Mouse (Mus musculus) ovary, postnatal 10 days (tissue): ENCODE data around the gene Tspan11.

ENCODE experiments used
- DNase-seq: peaks from one replicate; pipeline ENCODE4 v3.0.0; 2022; ENCODE audit warnings: low spot score

The Tspan11 gene

DNA sequence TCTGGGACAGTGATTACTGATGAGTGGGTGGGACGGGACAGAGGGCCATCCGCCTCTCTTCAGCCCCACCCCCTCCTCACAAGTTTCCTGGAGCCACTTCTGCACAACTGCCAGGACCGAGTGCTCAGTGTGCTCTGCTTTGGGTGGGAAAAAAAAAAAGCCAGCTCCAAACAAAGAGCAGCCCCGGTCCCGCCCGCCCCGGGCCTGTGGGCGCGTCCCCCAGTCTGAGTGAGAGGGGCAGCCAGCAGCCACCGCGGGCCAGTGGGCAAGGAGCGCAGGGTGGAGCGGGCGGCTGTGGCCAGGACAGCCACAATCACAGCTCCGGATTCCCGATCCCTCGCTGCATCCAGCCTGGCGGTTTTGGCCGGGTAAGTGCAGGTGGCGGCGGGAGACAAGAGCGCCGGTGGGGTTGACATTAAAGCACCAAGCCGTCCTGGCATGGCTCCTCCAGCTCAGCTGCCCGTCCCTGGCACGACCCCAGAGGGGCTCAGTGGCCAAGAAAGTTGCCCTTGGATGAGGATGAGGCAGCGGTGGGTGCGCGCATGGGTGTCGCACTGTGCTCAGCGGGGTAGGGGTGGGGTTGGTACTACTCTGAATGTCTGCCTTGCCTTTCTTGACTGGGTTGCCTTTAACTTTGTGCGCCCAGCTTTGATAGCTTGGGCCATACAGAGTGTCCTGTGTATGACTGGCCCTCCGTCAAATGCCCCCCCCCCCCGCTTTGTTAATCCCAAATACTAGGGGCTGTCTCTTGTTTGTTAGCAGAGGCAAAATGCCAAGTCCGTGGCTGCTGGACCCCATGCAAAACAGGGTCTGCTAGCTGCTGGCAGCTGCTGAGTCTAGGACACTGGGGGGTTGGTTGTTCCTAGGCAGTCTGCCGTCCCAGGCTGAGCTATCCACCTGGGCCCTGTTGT lies at the start of gene Tspan11:
Gene Tspan11 (plus strand): TSS at position 79 of the 911 bp plus-strand sequence.
- no peak for DNase-seq

DNA sequence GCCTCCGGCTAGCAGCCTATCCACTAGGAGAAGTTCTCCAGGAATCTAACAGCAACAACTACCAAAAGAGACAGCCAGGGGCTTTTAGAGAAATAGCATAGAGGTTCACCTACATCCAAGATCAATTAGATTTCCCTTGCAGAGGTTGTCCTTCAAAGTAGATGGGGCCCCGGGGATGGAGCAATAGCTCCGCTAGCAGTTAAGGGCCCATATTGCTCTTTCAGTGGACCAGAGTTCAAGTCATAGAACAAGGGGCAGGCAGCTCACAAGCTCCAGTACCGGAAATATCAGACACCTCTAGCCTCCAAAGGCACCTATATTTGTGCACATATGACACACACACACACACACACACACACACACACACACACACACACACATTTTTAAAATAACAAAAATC lies 49.5 kb upstream of the Tspan11 start:
- DNase-seq: no peak

DNA sequence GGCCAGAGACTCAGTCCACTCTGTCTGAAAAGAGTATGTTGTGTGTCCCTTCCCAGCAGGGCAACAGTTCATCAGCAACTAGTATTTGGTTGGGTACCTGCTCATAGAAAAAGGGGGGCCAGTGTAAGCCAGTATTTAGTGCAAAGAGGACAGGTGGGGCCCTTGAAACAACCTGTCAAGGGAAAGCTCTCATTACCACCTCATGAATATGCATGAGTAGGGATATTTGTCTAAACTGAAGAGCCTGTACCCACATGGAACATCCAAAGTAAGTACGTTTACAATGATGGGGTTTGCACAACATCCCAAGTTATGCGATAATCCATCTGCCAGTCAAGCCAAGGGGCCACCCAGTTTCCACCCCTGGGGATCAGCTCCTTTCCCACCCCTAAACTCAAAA lies 47.9 kb upstream of the Tspan11 start:
- no peak for DNase-seq

DNA sequence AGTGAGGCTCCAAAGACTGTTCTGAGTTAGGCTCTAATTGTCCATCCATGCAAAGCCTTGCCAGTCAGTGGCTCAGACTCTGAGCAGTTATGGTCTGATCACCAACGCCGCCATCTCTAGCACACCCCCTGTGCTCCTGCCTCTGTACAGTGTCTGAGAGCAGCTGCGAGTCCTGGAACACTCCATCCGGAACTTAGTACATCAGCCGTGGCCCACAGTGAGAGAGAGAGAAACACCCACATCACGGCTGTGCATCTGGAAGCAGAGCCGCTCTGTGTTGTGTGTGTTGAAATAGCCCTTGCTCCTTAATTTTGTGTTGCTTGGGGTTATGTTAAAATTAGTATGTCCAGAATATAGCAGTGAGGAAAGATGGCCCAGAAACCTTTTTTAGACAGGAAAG lies 47.2 kb upstream of the Tspan11 start:
- no peak for DNase-seq

DNA sequence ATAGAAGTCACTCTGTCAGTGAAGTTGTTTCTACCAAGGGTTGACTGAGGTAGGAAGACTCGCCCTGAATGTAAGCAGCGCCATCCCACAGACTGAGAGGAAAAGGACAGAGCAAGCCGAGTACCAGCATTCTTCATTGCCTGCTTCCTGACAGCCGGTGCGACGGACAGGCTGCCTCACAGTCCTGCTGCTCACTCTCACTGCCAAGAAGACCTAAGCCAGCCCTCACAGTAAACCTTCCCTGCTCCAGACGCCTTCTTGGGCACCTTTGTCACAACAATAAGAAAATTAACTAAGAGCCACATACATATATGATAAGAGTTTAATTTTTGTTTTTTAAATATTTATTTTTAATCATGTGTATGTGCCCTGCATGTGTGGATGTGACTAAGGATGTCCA lies 46.1 kb upstream of the Tspan11 start:
- no peak for DNase-seq

DNA sequence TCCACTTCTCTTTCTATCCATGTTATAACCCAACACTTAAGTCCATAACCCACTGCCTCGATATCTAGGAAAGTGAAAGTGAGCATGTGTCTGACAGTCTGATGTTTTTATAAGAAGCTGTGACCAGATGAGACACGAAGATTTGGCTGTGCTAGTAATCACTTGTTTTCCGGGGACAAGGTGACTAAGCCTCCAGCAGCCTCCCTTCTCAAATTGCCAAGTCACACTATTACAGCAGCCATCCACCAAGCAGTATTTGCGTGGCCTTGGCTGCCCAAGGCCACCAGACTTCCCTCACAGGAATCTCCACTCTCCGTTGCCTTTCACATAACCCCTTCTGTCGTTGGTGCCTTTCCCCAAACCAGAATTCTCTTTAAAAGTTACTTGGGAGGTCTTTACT lies 40.9 kb upstream of the Tspan11 start:
- DNase-seq: no peak

DNA sequence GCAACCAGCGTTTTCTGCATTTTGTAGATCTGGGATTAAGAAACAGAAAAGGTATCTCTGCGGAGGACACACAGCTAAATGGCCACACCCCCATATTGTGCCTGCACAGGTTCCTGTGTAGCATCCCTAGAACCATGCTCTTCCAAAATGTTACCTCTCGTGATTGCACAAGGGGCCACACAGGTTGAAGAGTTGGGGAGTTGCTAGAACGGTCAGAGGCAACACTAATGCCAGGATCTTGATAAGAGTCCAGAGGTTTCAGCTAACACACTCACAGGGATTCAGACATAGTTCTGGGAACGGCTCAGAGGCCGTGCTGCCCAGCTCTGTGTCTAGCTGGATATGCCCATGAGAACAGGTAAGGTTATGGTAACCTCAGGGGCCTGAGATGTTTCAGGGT lies 37.9 kb upstream of the Tspan11 start:
- DNase-seq: no peak

DNA sequence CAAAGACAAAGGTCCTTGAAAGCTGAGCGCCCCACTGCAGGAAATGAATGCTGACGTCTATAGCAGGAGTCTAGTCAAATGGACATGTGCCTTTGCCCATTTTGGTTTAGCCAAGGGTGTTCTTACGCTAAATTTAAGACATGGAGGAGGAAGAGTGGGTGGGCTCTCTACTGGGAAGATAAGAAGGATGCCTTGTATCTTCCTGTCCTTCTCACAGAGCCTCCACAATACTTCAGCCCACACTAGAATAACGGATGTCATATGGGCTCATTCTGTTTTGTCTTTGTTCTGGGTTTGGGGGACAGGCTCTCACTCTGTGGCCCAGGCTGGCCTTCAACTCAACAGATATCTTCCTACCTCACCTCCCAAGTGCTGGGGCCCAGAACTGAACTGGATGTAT lies 35.8 kb upstream of the Tspan11 start:
- no peak for DNase-seq

DNA sequence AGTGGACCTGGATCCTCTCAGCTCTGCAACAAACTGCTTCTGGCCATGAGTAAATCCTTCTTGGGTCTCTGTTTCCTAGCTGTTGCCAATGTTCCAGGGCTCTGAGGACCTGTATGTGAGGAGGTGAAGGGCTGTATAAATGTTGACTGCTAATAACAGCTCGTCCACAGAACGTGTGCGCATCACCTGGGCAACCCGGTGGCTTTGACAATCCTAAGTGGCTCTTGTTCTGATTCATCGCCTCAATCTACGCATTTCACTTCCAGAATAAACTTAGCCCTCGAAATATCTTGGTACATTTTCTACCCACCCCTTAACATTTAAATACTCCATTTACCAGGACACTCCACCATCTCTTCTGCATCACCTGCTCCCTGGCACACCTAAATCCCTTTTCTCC lies 34.1 kb upstream of the Tspan11 start:
- DNase-seq: no peak

DNA sequence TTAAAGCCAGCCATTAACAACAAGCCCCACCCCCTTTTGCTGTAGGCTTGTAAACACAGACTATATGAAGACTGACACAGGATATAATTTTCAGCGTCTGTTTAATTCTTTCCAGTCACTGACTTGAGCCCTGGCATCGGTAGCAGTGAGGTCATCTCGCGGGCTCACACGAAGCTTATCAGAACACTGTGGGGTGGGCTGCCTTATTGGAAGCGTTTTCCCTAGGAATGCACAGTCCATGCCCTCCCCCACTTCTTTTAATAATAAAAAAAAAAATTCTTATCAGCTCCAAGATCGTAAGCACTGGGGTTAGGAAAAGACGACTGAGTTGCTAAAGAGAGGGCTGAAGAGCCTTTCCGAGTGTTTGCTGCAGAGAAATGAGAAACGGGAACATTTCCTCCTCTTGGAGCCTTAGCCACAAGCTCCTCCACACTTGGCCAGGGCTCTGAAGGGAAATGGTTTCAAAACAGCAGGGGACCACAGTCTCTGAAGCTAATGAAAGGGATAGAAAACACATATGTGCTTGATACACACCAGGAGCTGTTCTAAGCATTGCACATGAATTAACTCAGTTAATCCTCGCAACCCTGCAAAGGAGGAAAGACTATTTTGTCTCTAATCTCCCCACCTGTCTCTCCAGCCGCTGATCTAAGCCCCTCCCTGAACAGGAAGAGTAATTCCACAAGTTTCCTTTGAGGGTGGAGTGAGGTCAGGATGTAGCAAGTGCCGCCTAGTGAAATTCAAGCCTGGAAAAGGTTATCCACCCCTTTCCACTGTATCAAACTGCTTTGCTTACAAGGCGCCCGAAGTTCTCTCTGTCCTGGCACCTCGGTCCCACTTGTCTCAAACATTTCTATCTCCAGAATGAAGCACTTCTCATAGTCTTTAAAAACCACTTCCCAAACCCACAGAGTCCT lies 33.4 kb upstream of the Tspan11 start:
- no peak for DNase-seq

DNA sequence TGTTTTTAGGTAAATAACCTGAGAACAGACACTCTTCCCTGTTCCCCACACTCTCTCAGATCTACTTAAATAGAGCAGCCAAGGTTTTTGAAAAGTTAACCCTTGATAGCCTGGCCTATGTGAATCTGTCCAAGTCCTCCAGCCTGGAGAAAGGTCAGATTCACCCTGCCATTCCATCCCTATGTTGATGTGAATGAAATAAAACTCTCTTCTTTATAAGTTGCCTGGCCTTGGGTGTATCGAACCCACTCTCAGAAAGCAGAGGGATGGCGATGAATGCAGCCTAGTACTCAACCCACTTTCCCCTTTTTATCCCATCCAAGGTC lies 32.7 kb upstream of the Tspan11 start:
- DNase-seq: no peak

DNA sequence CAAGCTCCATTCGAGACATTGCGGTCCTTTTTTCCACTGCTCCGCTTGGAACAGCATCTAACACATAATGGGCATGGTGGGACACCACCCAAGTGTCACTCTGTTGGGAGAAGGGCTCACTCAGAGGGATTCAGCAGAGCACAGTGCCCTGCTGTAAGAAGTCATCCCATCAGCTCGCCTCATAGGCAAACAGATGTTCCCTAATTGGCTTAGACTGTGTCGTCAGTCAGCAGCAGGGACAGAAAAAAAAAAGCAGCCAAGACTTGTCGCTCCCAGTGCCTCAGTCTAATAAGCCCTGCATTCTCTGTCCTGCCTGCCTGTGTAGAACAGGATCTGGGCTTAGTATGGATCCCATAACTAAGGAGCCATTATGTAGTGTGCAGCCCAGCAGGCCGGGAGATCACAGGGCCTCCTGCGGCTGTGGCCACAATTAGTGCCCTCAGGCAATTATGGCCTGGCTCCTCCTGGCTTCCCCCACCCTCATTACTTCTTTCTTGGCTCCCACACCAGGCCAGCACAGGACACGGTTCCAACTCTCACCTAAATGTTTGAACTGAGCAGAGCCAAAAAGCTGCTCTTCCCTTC lies 31.6 kb upstream of the Tspan11 start:
- DNase-seq: no peak

DNA sequence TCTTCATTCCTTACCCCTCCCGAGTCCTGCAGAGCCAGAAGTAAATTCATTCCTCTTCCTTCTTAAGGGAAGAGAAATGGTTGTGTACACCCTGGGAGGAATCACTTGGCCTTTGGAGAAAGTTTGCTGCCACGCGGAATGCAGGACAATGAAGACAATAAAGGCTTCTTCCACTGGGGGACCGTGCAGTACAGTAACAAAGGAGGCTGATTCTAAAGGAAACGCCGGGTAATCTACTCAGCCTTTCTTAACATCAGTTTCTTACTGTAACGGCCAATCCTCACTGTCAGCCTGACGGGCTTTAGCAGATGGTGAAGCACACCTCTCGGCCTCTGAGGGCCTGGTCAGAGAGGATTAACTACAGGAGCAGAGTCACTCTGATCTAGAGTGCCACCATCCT lies 25.4 kb upstream of the Tspan11 start:
- no peak for DNase-seq

DNA sequence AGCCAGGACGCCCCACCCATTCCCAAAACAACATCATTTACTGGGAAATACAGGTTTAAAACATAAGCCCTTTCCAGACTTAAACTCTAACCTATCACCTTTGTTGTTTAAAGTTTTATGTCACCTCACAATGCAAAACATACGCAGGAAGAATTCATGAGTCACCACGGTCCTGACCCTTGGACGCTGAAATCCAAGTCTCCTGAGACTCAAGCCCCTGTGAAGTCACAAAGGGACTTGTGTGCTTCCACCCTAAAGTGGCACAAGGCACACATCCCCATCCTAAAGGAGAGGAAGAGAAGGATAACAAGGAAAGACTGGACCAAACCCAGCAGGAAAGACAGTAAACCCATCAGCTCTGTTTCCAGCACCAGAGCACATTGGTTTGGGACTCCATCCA lies 22.0 kb upstream of the Tspan11 start:
- no peak for DNase-seq

DNA sequence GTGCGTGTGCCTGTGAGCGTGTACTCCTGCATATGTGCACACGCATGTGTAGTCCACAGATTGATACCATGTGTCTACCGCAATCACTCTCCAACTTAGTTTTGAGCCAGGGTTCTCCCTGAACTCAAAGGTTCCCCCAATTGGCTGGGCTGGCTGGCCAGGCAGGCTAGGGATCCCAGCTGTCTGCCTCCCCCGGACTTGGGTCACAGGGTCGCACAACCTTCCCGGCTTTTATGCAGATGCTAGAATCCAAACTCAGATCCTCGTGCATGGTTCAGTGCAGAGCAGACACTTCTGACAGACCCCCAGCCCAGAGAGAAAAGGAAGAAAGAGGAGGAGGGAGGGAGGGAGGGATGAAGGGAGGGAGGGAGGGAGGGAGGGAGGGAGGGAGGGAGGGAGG lies 18.8 kb upstream of the Tspan11 start:
- no peak for DNase-seq

DNA sequence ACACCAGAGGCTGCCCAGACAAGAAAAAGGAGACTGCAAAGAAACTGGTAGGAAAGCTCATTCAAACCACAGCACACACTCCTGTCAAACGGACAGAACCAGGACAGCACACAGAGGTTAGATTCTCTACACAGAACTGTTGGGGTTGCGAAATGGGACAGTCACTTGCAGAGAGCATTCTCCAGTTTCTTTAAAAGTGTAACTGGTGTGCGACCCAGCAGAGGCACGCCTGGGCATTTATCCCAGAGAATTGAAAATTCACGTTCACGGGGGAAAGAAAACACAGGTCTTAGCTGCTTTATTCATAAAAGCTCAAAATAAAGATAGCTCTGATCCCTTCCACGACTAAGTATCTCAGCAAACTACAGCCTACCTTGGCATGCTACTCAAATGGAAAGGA lies 18.3 kb upstream of the Tspan11 start:
- no peak for DNase-seq

DNA sequence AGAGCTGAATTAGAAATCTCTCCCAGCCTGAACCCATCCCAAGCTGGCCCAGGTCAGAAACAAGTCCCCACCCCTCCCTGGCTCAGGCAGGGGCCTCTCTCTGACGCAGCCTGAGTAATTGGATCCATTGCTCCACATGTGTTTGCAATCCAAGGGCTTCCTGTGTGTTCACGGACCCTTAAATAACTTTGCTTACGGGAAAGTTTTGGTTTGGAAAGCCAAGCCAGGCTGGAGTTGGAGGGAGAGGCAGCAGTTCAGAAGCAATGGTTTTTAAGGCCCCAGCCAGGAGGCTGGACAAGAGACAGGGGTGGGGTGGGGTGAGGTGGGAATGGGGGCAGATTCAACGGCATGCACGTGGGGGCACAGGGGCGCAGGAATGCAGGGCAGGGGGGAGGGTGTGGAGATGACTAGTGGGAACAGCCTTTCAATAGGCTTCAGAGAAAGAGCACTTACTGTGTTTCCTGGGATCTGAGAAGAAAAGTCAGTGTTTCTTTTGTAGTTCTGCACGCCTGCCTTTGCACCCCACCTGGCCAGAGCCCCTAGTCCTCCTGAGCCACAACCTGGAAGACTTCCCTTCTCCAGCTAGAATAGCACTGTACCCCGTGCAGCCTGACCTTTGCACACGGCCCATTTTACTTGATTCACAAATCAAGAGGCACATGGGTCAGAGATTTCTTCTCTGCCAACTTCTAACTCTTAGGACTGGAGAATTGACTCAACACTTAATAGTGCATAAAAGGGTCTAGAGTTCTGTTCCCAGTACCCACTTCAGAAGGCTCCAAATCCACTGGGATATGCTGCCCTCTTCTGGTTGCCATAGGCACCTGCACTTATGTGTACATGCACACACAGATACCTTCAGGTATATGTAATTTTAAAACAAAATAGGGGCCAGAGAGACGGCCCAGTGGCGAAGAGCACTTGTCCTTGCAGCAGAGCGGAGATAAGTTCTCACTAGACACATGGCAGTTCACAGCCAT lies 16.8 kb upstream of the Tspan11 start:
- DNase-seq: no peak

DNA sequence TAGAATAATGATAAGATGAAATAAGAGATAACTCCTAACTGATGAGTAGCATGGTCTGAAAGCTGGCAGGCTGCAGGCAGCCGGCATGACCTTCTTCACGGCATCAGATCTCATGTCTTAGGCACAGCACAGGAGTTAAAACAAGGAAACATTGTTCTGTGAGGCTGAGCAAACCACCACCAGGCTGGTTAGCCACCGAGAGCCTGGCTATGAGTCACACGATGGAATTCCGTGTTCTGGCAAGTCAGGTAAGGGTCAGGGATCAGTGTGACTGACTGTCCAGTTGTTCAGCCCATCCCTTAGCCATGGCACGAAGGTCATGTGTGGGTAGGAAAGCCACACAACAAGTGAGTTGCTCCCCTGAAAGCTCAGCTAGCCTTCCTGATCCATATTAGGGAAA lies 16.0 kb upstream of the Tspan11 start:
- DNase-seq: no peak

DNA sequence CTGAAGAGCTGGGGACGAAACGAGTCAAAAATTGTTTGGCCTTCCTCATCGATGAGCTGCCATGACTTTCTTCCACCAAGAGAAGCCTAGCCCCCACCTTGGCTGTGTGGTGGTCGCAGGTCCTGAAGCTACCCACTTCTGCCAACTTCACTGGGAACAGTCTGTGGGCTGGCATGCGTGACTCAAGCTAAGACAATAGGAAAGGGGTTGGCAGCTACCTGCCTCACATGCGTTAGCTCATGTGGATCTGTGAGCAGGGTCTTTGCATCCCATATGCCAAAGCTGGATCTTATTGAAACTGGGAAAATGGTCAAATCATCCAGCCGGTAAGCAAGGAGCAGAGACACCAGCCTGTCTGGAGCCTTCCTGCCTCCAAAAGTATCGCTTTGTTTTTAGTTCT lies 14.8 kb upstream of the Tspan11 start:
- no peak for DNase-seq

DNA sequence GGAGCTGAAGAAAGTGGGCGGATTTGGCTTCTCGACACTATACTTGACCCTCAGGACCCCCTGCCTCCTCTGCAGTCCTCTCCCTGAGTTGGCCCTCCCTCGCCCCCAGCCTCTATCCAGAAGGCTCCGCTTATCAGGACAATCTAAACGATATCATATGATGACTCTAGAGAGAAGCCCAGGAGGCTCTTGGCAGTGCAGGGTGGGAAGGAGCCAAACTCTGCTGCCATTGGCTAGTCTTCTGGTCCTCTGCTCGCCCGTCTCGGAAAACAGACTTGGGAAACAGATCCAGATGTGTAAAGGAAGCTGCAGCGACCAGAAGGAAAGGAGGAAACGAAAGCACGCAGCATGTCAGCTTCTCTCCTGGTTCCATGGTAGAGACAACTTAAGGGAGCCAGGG lies 11.5 kb upstream of the Tspan11 start:
- DNase-seq: no peak

DNA sequence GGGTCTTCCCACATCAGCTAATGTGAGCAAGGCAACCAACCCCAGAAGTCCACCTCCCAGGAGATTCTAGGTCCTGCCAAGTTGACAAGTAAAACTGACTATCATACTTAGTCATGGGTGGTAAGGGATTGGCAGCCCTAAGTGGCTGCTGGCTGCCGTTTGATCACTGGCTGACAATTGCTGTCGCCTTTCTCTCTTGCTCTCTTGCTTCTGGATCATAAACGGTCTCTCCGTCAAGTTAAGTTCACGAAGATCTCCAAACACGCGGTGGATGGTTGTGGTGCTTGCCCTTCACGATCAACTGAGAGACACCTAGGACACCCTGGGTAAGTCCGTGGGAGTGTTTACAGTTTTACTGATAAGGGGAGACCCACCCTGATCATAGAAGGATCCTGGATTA lies 11.0 kb upstream of the Tspan11 start:
- DNase-seq: no peak

DNA sequence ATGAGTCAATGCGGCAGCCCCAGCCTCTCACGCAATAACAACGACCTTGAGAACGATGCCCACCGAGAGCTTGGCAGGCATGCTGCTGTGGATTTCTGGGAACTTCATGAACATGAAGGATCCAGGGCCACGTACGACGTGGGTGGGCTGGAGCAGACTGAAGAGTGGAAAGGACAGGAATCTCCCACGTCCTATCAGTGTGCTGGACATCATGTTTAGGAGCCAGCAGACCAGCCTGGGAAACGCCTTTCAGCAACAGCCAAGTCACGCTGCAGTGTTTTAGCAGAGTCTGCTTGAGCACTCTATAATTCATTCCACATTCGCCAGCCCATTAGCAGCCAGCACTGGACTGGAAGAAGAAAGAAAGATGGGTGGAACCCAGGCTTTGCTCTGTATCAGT lies 10.4 kb upstream of the Tspan11 start:
- no peak for DNase-seq
